Mouse (Mus musculus) macrophage (primary cell): ENCODE measurements around the gene Pate4. TPM values are rescaled to one million over a fixed set of nuclear protein-coding genes. Genes with fewer than 3 reads are reported as not detected.

ENCODE experiments used
- H3K27ac ChIP-seq: fragments of 350-480 bp; formaldehyde crosslinking; 2 replicates; pipeline ENCODE4 v1.9.0; 2021
- H3K36me3 ChIP-seq: fragments of 350-480 bp; formaldehyde crosslinking; 2 replicates; pipeline ENCODE4 v1.9.0; 2021; ENCODE audit errors: inconsistent target
- H3K4me3 ChIP-seq: fragments of 350-480 bp; formaldehyde crosslinking; 2 replicates; pipeline ENCODE4 v1.9.0; 2021; ENCODE audit errors: inconsistent target
- H3K79me2 ChIP-seq: fragments of 350-480 bp; formaldehyde crosslinking; 2 replicates; pipeline ENCODE4 v1.9.0; 2021; ENCODE audit errors: inconsistent target
- WGBS: methylation state at CpG from one replicate; pipeline ENCODE4 v1.1.7; 2026; ENCODE audit warnings: inconsistent platforms; ENCODE audit not compliant: missing documents; 5-methylcytosine and 5-hydroxymethylcytosine counted together
- polyA plus RNA-seq: library from polyadenylated mRNA; stranded (reverse); fragments of 250-400 nt; gene quantifications from 3 replicates; pipeline ENCODE4 v1.2.4, GENCODE M21; 2018; ENCODE audit warnings: inconsistent platforms

Gene Pate4
- polyA plus RNA-seq, 1 experiment from 2014 or later: not detected

DNA sequence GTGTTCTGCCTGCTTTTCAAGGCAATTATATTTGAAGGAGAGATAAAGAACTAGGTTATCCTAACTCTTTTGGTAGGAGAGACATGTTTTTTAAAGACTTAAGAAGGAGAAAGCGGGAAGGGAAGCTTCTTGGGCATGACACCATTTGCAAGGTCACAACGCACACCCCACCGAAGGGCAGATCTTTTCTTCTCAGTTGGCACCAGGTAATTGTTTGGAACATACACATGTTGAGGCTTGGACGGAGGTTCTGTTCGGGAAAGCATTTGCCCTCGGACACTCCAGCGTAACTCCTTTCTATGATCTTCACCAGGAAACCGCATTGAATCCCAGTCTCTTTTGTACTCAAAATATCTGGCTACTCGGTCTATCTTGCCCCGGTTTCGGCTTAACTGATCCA is 50.7 kb downstream of the Pate4 start:
- Histone ChIP-seq H3K4me3 (no peak overlapping the region), H3K79me2 (peaks cover 66% of the 10 kb centered on the region), H3K36me3 (no peaks in the 10 kb centered on the region; the same call in 1 of the 2 replicates), H3K27ac (no peak overlapping the region)
- 95% methylated on average over 11 of the region's 11 CpGs for WGBS

DNA sequence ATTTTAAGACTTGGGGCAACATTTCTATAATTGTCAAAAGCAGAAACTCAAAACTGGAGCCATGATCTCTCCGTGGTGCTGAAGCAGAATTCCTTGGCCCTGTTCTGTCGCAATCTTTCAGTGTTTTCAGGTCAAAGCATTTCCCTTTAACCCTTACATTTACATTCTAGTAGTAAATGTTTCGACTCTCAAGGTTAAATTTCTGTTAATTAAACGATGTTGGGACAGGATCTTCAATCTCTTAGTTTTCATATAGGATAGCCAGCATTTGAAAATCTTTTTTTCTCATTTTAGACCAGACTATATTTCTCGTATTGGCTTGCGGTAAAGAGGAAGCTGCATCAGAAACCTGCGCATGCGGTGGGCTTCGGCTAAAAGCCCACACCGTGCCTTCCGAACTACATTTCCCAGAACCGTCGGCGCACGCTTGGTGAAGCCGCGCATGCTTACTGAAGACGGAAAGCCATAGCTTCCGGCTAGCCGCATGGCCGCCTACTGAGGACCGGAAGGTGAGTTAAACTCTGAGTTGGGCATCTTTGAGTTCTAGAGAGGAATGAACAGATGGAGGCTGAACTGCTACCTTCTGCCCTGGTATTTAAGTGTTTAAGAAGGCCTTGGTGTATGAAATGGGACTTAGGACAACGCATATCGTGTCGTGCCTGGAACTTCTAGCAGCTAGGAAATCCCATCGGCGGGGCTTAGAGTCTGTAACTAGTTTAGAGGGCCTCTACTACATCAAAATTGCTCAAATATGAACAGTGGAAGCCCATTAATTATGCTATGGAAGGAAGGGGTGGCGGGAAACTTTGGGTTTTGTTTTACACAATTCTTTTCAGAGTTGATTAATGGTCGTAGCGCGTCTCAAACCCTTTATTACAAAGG is 52.5 kb downstream of the Pate4 start:
- peaks cover 49% of the 10 kb centered on the region for H3K79me2 ChIP-seq
- H3K36me3 ChIP-seq: no peaks in the 10 kb centered on the region
- H3K27ac ChIP-seq: peak overlapping the region; percentile 15; the same call in 1 of the 2 replicates
- H3K4me3 ChIP-seq: peak overlapping the region; percentile 90
- WGBS: 2% methylated on average over 31 of the region's 31 CpGs

DNA sequence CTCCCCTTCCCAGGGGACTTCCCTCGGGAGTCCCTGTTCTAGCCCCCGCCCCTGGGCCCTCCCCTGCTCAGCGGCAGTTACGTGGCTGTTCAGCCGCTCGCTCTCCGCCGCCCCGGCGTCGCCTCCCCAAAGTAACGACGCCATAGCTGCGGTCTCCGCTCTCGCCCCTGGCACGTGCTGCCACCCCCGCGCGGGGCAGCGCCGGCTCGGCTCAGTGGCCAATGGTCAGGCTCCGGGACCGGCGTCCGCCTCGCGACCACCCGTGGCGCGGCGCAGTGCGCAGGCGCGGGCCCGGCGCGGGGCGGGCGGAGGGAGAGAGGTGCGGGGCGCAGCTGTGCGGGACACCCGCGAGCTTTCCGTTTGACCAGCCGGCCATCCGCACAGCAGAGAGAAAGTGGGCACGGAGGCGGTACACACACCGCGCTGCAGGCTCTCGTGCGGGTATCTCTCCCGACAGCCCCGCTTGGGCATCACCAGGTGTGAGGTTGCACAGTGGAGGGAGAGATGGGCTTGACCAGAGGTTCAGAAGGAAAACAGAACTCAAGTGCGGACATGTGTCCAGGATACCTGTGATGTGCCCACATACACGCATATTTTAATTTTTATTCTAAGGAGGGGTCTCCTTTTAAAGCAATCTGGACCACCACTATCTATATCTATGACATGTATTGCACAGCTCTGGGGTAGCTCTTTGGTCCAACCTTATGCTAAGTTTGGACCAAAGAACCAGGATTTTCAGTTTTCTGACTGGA is 53.3 kb downstream of the Pate4 start, which contains the start of the genes Ddx25 and Pus3:
Ddx25 (minus strand) TSS at position 272 of the 752 bp plus-strand sequence.
Pus3 (plus strand) TSS at position 339 of the 752 bp plus-strand sequence.
- peak within 1 kb of the TSS; percentile 15; the same call in 1 of the 2 replicates for H3K27ac ChIP-seq
- H3K4me3 ChIP-seq: peak within 1 kb of the TSS; percentile 90
- H3K79me2 ChIP-seq: peaks cover 41% of the 10 kb centered on the region
- H3K36me3 ChIP-seq: no peaks in the 10 kb centered on the region
- 4% methylated on average over 49 of the region's 59 CpGs for WGBS

Other genes starting within 250 kb of the Pate4 start
- 0.12 to 0.35 TPM (median 0.14 TPM) in 3 replicates for gene Cdon, start 190.8 kb downstream of the Pate4 start, polyA plus RNA-seq
- not detected in 3 replicates for gene Gm1113, start 93.7 kb downstream of the Pate4 start, polyA plus RNA-seq
- not detected in 3 replicates for gene Ddx25, start 53.4 kb downstream of the Pate4 start, polyA plus RNA-seq
- 6.9 to 8.5 TPM (median 8.3 TPM) in 3 replicates for gene Pus3, start 53.3 kb downstream of the Pate4 start, polyA plus RNA-seq
- 0.23 TPM in 1 of 3 replicates, not detected in the others for gene Pate2, start 41.7 kb downstream of the Pate4 start, polyA plus RNA-seq
- gene Hyls1, start 41.5 kb downstream of the Pate4 start, polyA plus RNA-seq: 1.7 to 3.0 TPM (median 2.2 TPM) in 3 replicates
- not detected in 3 replicates for gene Pate3, start 36.3 kb upstream of the Pate4 start, polyA plus RNA-seq
- not detected in 3 replicates for gene Pate1, start 75.4 kb upstream of the Pate4 start, polyA plus RNA-seq
- gene Gm17677, start 129.1 kb upstream of the Pate4 start, polyA plus RNA-seq: not detected in 3 replicates
- gene Gm17727, start 166.2 kb upstream of the Pate4 start, polyA plus RNA-seq: not detected in 3 replicates
- gene Gm27235, start 178.2 kb upstream of the Pate4 start, polyA plus RNA-seq: not detected in 3 replicates
- gene D730048I06Rik, start 178.2 kb upstream of the Pate4 start, polyA plus RNA-seq: not detected in 3 replicates
- gene 9230110F15Rik, start 232.2 kb upstream of the Pate4 start, polyA plus RNA-seq: not detected in 3 replicates